Mouse (Mus musculus) kidney, postnatal 25 days (tissue): ENCODE data around the gene Strap.
"Not testable (repeated sequence)": the region's sequence is repeated elsewhere in the genome, so short reads cannot be mapped to it uniquely, and the experiment has no call there.

Experiments
- DNase-seq, 2 experiments: peaks; one replicate each; pipeline ENCODE4 v3.0.0; 2021; ENCODE audit warnings: mixed read lengths in 2 of 2

Strap gene

GRCm38 (mm10) chr6:137734846-137735609 is at the start of gene Strap:
Gene Strap, plus strand, starts transcription at chr6:137735078.
- DNase-seq, result peak; percentile 95 to 97

GRCm38 (mm10) chr6:137687667-137688066 is 47.2 kb upstream of the Strap start:
- DNase-seq, result no peak

- DNase-seq, result no peak
Observed at GRCm38 (mm10) chr6:137688079-137688478, 46.8 kb upstream of the Strap start.

GRCm38 (mm10) chr6:137688506-137689105 is 46.3 kb upstream of the Strap start:
- DNase-seq, result peak in 1 of 2 experiments; percentile 18

- no peak for DNase-seq
Observed at GRCm38 (mm10) chr6:137690550-137691119, 44.2 kb upstream of the Strap start.

- DNase-seq, result no peak
Observed at GRCm38 (mm10) chr6:137694310-137694709, 40.6 kb upstream of the Strap start.

GRCm38 (mm10) chr6:137695046-137695445 is 39.8 kb upstream of the Strap start:
- no peak for DNase-seq

GRCm38 (mm10) chr6:137696445-137697204 is 38.3 kb upstream of the Strap start:
- no peak for DNase-seq

GRCm38 (mm10) chr6:137699434-137699833 is 35.4 kb upstream of the Strap start:
- DNase-seq, result no peak

- no peak for DNase-seq
Observed at GRCm38 (mm10) chr6:137702186-137702585, 32.7 kb upstream of the Strap start.

GRCm38 (mm10) chr6:137702918-137703317 is 32.0 kb upstream of the Strap start:
- DNase-seq, result peak in 1 of 2 experiments; percentile 29

GRCm38 (mm10) chr6:137703431-137703830 is 31.4 kb upstream of the Strap start:
- no peak for DNase-seq

GRCm38 (mm10) chr6:137704300-137704939 is 30.5 kb upstream of the Strap start:
- peak; percentile 41 to 53 for DNase-seq

GRCm38 (mm10) chr6:137706209-137706608 is 28.7 kb upstream of the Strap start:
- no peak for DNase-seq

- DNase-seq, result not testable (repeated sequence)
Observed at GRCm38 (mm10) chr6:137708726-137709405, 26.0 kb upstream of the Strap start.

- DNase-seq, result no peak
Observed at GRCm38 (mm10) chr6:137710179-137711037, 24.5 kb upstream of the Strap start.

GRCm38 (mm10) chr6:137712654-137713309 is 22.1 kb upstream of the Strap start:
- DNase-seq, result no peak

GRCm38 (mm10) chr6:137713310-137713664 is 21.6 kb upstream of the Strap start:
- no peak for DNase-seq

GRCm38 (mm10) chr6:137716802-137717201 is 18.1 kb upstream of the Strap start:
- no peak for DNase-seq

GRCm38 (mm10) chr6:137722220-137722931 is 12.5 kb upstream of the Strap start:
- DNase-seq, result no peak
